Mouse (Mus musculus): ENCODE results near the gene Gna11.

Gene Gna11

DNA sequence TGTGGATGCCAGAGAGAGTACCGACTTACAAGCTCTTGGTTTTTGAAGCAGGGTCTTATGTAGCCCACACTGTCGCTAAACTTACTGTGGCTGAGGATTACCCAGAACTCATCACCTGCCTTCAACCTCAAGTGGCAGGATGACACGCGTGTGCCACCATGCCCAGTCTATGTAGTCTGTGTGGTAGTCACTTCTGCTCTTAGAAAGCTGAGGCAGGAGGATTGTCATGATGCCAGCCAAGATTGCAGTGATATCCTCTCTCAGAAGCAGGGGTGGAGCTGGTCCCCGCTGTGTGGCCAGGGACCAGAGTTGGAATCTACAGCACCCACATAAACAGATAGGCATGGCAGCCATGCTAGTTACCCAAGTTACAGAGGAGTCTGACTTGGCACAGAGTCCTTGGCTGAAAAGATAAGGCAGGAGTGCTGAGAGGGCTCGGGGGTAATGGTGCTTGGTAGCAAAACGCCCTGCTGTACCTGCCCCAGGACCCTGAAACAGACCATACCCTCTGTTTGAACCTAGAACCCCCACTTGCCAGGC is 59.4 kb downstream of the Gna11 start:
- DNase-seq (ENCODE audit: low read depth, low spot score), result no peak

DNA sequence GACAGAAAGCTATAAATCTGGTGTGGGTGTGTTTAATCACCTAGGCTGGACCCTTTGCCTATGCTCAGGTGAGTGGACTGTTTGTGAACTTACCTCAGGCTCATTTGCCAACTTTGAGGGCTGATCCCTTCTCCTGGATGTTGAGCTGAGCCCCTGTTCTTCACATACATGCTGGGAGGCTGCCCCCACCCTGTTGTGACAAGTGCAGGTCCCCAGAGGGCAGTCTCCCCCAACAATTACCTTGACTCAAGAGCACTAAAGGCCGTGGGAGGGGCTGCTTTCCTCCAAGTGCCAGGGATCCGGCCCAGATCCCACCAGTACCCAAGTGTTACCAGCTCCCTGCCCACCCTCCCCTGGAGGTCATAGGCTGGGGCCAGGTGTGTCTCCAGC is 59.9 kb downstream of the Gna11 start:
- DNase-seq (ENCODE audit: low read depth, low spot score), result no peak

DNA sequence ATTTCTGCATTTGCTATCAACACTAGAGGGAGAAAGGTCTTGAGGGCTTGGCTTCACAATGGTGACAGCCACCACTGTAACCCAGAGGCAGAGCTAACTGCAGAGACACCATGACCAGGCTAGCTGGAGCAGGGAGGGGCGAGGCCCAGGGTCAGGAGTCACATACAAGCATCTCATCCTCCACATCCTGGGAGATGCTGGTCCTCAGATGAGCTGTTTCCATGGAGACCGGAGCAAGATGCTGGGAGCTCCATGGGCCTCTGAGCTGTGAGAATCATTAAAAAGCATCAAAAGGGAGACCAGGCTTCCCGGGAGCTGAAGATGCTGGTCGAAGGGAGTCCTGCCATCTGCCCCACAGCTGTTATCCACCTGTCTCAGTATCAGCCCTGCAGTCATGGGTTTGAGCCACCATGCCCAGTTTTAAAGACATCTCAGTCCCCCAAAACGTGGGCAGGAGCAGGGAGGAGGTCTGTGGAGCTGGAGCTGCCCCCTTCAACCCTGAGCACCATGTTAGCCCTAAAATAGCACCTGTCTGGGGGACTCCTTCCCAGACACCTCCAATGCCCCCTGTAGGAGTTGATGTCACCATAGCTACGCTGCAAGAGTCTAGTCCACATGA is 60.4 kb downstream of the Gna11 start:
- no peak for DNase-seq (ENCODE audit: low read depth, low spot score)

DNA sequence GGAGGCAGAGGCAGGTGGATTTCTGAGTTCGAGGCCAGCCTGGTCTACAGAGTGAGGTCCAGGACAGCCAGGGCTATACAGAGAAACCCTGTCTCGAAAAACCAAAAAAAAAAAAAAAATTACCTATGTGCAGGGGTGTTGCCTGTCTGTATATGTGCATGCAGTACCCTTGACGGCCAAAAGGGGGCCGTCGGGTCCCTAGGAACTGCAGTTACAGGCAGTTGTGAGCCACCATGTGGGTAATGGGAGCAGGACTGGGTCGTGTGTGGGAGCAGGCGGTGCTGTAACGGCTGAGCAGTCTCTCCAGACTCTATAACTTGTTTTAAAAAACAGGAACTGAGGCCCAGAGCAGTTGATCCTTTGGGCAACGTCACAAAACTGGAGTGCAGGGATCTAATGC is 61.0 kb downstream of the Gna11 start:
- DNase-seq (ENCODE audit: low read depth, low spot score), result peak; percentile 68

DNA sequence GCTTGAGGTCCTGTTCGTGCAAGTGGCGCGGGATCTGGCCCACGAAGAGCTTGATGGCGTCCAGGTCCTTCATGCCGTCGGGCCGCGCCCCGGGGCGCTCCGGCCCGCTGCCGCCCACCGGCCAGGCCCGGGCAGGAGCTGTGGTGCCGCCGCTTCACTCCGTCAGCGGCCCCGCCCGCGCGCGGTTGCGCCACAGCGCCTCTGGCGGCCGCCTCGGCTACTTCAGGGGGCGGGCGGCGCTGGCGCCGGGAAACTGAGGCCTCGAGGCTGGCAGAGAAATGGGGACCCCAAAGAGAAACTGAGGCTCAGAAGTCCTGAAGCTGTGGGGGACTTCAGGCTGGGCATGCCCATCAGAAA is 62.5 kb downstream of the Gna11 start, which contains the start of gene Celf5:
Gene Celf5, minus strand, starts transcription at position 177 of the 357 bp plus-strand sequence.
- DNase-seq (ENCODE audit: low read depth, low spot score), result no peak

DNA sequence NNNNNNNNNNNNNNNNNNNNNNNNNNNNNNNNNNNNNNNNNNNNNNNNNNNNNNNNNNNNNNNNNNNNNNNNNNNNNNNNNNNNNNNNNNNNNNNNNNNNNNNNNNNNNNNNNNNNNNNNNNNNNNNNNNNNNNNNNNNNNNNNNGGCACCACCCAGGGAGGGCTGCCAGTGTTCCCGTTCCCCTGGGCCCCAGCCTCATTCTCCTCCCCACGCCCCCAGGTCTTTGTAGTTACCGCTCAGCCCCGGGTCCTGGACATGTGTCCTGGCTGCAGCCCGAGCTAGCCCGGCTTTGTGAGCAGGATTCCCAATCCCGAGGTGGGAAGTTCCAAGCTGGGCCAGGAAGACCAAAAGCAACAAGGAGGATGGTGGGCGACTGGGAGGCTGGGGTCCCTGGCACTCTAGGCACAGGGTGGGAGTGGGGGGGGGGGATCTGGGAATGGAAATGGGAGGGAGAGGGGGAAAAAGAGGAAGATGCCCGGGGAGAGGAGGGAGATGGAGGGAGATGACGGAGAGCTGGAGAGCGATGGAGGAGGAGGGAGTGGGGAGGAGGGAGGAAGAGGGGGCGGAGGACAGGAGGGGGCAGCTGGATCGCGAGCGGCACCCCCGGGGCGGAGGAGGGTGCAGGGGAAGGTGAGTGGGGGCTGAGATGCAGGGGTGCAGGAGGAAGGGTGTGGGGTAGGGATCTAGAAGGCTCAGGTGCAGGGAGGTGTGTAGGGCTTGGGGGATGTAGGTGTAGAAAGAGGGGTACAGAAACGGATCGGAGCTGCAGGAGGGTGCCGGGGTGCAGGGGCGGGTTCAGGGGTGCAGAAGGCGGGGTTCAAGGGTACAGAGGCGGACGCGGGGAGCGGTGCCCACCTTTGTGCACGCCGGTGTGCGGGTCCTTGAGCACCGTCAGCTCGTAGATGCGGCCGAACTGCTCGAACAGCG is 63.1 kb downstream of the Gna11 start:
- no peak for DNase-seq (ENCODE audit: low read depth, low spot score)

Measured in forelimb bud, embryonic 11.5 days (tissue).